Mouse (Mus musculus) brain, embryonic 14.5 days (tissue): ENCODE data around the gene Mdm4.

Source experiments
- CTCF ChIP-seq: fragments of 200-500 bp; IDR thresholded peaks from 2 replicates; pipeline ENCODE4 v1.5.1; 2012; ENCODE audit warnings: inconsistent platforms, mild to moderate bottlenecking, moderate library complexity, borderline replicate concordance; ENCODE audit not compliant: insufficient read depth, insufficient read length; ENCODE audit errors: extremely low read depth
- POLR2A ChIP-seq: fragments of 200-500 bp; IDR thresholded peaks from 2 replicates; pipeline ENCODE4 v1.6.1; 2012; ENCODE audit warnings: mild to moderate bottlenecking, inconsistent platforms, borderline replicate concordance; ENCODE audit not compliant: poor library complexity, insufficient read depth, insufficient read length, severe bottlenecking; ENCODE audit errors: extremely low read depth

DNA sequence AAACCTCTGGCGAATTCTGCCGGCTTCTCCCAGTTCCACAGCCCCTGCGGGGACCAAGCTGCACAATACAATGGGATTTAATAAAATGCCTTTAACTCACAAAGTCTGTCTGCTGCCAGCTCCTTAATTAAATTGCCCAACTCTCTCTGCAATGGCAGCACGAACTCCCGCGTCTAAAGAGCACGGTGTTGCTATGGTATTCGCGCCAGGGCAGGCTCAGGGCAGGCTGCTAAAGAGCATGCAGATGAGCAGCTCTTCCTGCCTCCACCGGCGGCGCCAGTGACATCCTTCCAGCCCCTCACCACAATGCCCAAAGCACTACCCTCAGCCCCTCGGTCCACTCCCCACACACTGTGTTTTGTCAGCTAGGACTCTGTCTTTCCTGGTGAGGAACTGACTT lies 109.3 kb downstream of the Mdm4 start:
- TF ChIP-seq CTCF (no peak), POLR2A (no peak)
